Mouse (Mus musculus): Measurements from ENCODE around the gene Adgrf3.
A peak's percentile ranks its signal among the peaks of the same experiment; 100 is the strongest.

Adgrf3 gene

GRCm38 (mm10) chr5:30202221-30202620 is 3.3 kb downstream of the Adgrf3 start:
- DNase-seq (ENCODE audit: low read depth, low spot score), result no peak

- DNase-seq (ENCODE audit: low read depth, low spot score), result peak; percentile 47
Observed at GRCm38 (mm10) chr5:30201521-30201920, 4.0 kb downstream of the Adgrf3 start.

- peak; percentile 58 for DNase-seq (ENCODE audit: low read depth, low spot score)
Observed at GRCm38 (mm10) chr5:30198257-30198656, 7.3 kb downstream of the Adgrf3 start.

GRCm38 (mm10) chr5:30195340-30195739 is 10.2 kb downstream of the Adgrf3 start:
- DNase-seq (ENCODE audit: low read depth, low spot score), result no peak

- peak; percentile 47 for DNase-seq (ENCODE audit: low read depth, low spot score)
Observed at GRCm38 (mm10) chr5:30192452-30192851, 13.1 kb downstream of the Adgrf3 start.

GRCm38 (mm10) chr5:30187687-30188485 is 17.6 kb downstream of the Adgrf3 start:
- no peak for DNase-seq (ENCODE audit: low read depth, low spot score)

- DNase-seq (ENCODE audit: low read depth, low spot score), result no peak
Observed at GRCm38 (mm10) chr5:30175811-30176210, 29.7 kb downstream of the Adgrf3 start.

- peak; percentile 95 for DNase-seq (ENCODE audit: low read depth, low spot score)
Observed at GRCm38 (mm10) chr5:30172931-30173692, 32.4 kb downstream of the Adgrf3 start.

- DNase-seq (ENCODE audit: low read depth, low spot score), result peak; percentile 78
Observed at GRCm38 (mm10) chr5:30172115-30172514, 33.4 kb downstream of the Adgrf3 start.

- no peak for DNase-seq (ENCODE audit: low read depth, low spot score)
Observed at GRCm38 (mm10) chr5:30170303-30170940, 35.1 kb downstream of the Adgrf3 start.

GRCm38 (mm10) chr5:30165234-30165946 is 40.1 kb downstream of the Adgrf3 start:
- DNase-seq (ENCODE audit: low read depth, low spot score), result no peak

GRCm38 (mm10) chr5:30162339-30162738 is 43.2 kb downstream of the Adgrf3 start:
- DNase-seq (ENCODE audit: low read depth, low spot score), result no peak

- DNase-seq (ENCODE audit: low read depth, low spot score), result no peak
Observed at GRCm38 (mm10) chr5:30161836-30162235, 43.7 kb downstream of the Adgrf3 start.

GRCm38 (mm10) chr5:30159601-30160000 is 45.9 kb downstream of the Adgrf3 start:
- no peak for DNase-seq (ENCODE audit: low read depth, low spot score)

- DNase-seq (ENCODE audit: low read depth, low spot score), result no peak
Observed at GRCm38 (mm10) chr5:30155821-30156629, 49.5 kb downstream of the Adgrf3 start.

- no peak for DNase-seq (ENCODE audit: low read depth, low spot score)
Observed at GRCm38 (mm10) chr5:30155395-30155792, 50.1 kb downstream of the Adgrf3 start.

- peak; percentile 93 for DNase-seq (ENCODE audit: low read depth, low spot score)
Observed at GRCm38 (mm10) chr5:30154474-30155394, 50.8 kb downstream of the Adgrf3 start, which contains the start of the genes Hadha and Hadhb. TSS of gene Hadha (minus strand) at chr5:30155162. TSS of gene Hadhb (plus strand) at chr5:30155248.

- peak; percentile 56 for DNase-seq (ENCODE audit: low read depth, low spot score)
Observed at GRCm38 (mm10) chr5:30154013-30154412, 51.5 kb downstream of the Adgrf3 start.

- DNase-seq (ENCODE audit: low read depth, low spot score), result no peak
Observed at GRCm38 (mm10) chr5:30153222-30153621, 52.3 kb downstream of the Adgrf3 start.

- DNase-seq (ENCODE audit: low read depth, low spot score), result no peak
Observed at GRCm38 (mm10) chr5:30152413-30152812, 53.1 kb downstream of the Adgrf3 start.
